Mouse (Mus musculus) NIH3T3 (cell line): ENCODE measurements at regions not wholly inside any gene's neighbourhood (a gene's known extent, or its start where the extent isn't known, plus 50 kb on each side); places are given as distances from the start of the nearest gene placed in this dataset.

Experiments
- DNase-seq: peaks from one replicate; pipeline ENCODE4 v3.0.0-alpha.2; 2012; ENCODE audit warnings: low read depth

DNA sequence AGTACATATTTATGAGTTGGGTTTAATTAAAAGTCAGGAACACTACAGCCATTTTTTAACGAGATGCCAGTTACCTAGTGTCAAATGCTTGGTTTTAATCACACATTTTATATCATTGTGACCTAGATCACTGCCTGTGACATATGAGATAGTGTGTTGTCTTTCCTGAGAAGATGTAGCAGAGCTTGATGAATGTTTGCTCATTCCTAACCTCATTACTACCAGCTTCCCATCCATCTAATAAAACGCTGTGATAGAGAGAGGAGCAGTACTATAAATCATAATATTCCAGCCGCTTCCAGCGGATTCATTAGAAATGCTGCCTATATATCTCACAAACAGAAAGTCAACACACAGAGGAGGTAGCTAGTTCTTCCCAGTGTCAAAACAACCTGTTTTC is 163.6 kb downstream of the Aldoart1 start:
- DNase-seq = no peak

- peak; percentile 56 for DNase-seq
These were observed 178.4 kb downstream of the Aldoart1 start for GRCm38 (mm10) chr4:72674006-72674405.

- peak; percentile 37 for DNase-seq
These were observed 180.6 kb downstream of the Aldoart1 start for GRCm38 (mm10) chr4:72671652-72672411.

DNA sequence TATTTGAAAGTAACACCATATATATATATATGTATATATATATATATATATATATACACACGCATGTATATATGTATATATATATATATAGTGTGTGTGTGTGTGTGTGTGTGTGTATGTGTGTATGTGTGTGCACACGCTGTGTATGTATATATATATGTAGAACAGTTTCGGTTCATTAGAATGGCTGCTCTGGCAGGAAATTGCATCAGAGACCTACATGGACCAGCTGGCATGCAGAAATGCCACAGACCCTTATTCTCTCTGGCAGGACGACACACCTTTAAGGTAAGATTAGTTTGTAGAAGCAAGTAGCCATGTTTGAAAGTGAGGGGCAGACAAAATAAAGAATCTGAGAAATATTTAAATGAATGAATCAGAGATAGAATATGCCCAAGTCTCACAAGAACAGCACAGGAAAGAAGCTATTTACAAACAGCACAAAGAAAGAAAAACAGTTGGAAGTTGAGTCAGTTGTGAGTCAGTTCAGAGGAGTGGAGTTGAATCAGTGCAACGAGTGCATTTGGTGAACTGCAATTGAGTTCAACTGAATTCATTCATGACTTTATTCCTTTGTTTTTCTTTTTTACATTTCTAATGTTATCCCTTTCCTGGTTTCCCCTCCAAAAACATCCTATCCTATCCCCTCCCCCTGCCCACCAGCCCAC is 182.5 kb downstream of the Aldoart1 start:
- peak; percentile 46 for DNase-seq

DNA sequence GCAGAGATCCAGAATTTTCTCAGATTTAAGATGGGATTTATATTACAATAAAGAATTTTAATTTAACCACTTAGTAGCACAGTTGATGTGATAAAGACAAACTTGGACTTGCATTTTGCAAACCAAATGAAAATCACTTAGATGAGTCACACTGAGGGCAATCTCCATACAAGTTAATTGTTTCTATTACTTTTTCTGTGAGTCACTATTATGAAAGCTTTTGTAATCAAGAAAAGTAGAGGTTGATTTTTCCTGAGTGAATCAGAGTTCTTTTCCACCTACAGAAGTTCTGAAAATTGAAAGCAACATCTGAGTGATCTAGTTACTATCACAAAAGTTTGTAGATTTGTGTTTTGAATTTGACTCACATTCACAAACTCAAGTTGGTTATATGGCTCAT is 188.1 kb downstream of the Aldoart1 start:
- DNase-seq = no peak

- peak; percentile 21 for DNase-seq
These were observed 190.0 kb downstream of the Aldoart1 start for GRCm38 (mm10) chr4:72662477-72662876.

DNA sequence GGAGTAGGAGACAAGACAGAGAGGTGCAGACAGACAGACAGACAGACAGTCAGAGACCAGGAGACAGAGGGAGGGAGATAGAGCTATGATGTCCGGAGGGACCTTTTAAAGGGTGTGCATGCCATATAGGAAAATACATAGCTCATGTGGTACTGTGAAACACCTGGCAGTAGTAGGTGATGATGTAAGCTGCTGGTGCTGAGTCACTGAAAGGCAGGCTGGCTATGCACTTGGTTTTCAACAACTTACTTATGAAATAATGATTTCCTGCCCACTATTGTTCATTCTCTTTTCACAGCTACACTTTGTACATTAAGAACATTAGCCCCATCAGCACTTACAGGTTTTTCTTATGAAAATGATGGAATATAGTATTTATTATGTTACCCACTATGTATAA is 196.2 kb downstream of the Aldoart1 start:
- DNase-seq = peak; percentile 57

- peak; percentile 26 for DNase-seq
These were observed 205.3 kb downstream of the Aldoart1 start for GRCm38 (mm10) chr4:72647130-72647529.

GRCm38 (mm10) chr4:72629416-72629815 is 223.0 kb downstream of the Aldoart1 start:
- no peak for DNase-seq

GRCm38 (mm10) chr4:72627219-72627930 is 225.1 kb downstream of the Aldoart1 start:
- peak; percentile 11 for DNase-seq

DNA sequence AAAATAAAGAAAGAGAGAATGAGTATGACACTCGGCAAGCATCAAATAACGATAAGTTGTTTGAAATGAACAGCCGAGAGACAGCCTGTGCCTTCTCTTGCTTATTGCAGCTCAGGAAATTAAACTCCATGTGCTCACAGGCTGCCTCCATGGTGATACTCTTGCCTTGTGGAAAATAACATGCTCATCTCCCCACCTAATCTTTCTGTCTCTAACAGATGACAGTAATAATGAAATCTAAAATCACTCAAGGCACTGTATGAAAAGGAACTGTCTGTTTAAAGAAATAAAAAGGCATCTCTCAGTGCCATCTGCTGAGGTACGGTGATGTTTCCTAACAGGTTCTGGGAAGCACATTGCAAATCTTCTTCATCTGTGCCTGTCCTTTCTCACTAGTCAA is 247.3 kb downstream of the Aldoart1 start:
- DNase-seq = no peak

DNA sequence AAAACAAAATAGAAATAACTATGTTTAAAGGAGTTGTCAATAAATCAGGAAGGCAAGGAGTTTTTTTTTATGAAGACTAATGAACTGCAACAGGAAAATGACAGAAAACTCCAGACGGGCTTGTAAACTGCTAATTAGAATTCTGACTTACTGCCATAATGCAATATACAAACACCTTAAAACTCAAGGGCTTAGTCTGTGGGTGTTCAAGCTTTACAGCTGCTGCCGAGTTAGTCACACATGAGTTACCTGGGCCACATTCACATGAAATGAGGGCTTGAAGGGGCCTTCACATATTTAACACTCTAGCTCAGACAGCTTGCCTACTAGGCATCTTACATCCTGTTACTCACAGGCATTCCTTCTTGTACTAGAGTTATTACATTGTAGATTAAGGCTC is 256.9 kb downstream of the Aldoart1 start:
- no peak for DNase-seq

- DNase-seq = no peak
These were observed 260.3 kb downstream of the Aldoart1 start for GRCm38 (mm10) chr4:72592129-72592528.

GRCm38 (mm10) chr4:72574946-72575345 is 277.5 kb downstream of the Aldoart1 start:
- no peak for DNase-seq

GRCm38 (mm10) chr4:72571924-72572323 is 280.5 kb downstream of the Aldoart1 start:
- no peak for DNase-seq

DNA sequence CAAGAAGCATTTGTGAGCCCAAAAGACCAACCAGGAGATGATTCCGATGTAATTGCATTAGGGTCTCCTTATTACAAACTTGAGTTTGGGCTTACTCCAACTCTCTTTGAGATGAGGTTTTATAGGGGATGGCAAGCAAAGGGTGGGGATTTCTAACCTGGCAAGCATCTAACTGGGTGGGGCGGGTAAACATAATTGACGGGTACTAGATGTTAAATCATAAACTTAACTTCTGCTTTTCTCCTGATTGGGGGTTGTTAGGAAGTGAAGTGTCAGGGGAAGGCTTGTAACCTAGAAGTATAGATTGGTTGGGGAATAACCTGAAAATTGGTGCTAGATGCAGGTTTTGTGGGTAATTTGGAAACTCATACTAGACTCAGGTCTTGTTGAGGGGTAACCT is 287.2 kb downstream of the Aldoart1 start:
- no peak for DNase-seq

GRCm38 (mm10) chr4:72562909-72563676 is 289.3 kb downstream of the Aldoart1 start:
- no peak for DNase-seq

DNA sequence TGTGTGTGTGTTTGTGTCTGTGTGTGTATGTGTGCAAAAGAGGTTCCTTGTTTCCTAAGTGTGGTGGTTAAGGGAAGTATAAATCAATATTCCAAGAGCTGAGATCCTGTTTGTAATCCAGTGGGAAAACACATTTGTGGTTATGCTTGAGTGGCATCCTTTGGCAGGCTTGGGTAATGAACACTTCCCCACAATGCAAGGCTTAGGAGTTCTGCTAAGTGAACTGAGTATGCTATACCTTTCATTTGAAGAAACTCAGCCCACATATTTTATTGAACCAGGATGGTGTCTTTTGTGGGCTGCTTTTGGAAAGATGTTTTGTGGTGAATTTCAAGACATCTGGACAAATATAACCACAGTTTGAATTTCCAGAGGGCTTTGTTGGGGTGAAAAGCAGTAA is 298.2 kb downstream of the Aldoart1 start:
- no peak for DNase-seq

GRCm38 (mm10) chr4:72534563-72534962 is 317.9 kb downstream of the Aldoart1 start:
- DNase-seq = no peak

DNA sequence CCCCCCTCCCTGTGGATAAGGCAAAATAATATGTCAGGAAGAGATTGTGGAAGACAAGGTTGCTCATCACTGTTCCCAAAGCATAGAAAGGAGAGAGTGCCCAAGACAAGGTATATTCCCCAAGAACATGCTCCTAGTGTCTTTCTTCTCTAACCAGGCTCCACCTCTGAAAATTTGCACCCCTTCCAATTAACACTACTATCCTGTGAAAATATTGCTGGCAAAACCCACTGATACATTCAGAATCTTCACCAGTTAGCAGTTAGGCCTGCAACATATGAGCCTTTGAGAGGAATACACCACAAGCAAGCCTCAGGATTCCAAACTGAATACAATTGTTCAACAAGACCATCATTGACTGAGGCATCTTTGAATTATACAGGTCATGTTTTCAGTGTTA is 323.9 kb upstream of the Tle1 start:
- DNase-seq = no peak

GRCm38 (mm10) chr4:72524100-72524499 is 323.4 kb upstream of the Tle1 start:
- DNase-seq = no peak

GRCm38 (mm10) chr4:72511220-72511619 is 310.5 kb upstream of the Tle1 start:
- DNase-seq = no peak
